ENCODE assay signal across 26 mouse cellular contexts in genomic region chr6:136044461-136044860, GRCm38 (mm10).
"Had no signal": no experiment of that assay in that cellular context is flagged by ENCODE, and none has a peak within 500 bp of the region (broad histone marks: within the 10 kb centered on the region; RNA-seq: fewer than 3 reads in every experiment).

No protein-coding gene starts in this region.

- DNase-seq: cerebellum, adult 2 months; cerebellum, adult 8-10 months; cerebellum, adult 9-10 months; cerebellum, adult 9-11 months; cerebellum, postnatal 25 days; cerebellum, postnatal 36 days; embryo, embryonic 11 days; forebrain, postnatal 0 days; gastrocnemius, adult 2 months; gastrocnemius, postnatal 10 days; gastrocnemius, postnatal 14 days; gastrocnemius, postnatal 25 days; gastrocnemius, postnatal 36 days; heart, adult 18-20 months; heart, adult 2 months had no signal

- H3K27me3 ChIP-seq: embryonic facial prominence, embryonic 12.5 days; embryonic facial prominence, embryonic 13.5 days; embryonic facial prominence, embryonic 15.5 days; forebrain, embryonic 12.5 days; forebrain, embryonic 13.5 days; forebrain, embryonic 15.5 days had no signal

- H3K9me3 ChIP-seq: embryonic facial prominence, embryonic 10.5 days; embryonic facial prominence, embryonic 12.5 days; embryonic facial prominence, embryonic 13.5 days; embryonic facial prominence, embryonic 15.5 days; forebrain, embryonic 10.5 days; forebrain, embryonic 12.5 days; forebrain, embryonic 13.5 days; forebrain, embryonic 15.5 days had no signal

- H3K9ac ChIP-seq: embryonic facial prominence, embryonic 12.5 days; embryonic facial prominence, embryonic 13.5 days; embryonic facial prominence, embryonic 15.5 days; forebrain, embryonic 12.5 days; forebrain, embryonic 13.5 days; forebrain, embryonic 15.5 days; forebrain, postnatal 0 days had no signal

- ATAC-seq: forebrain, embryonic 13.5 days; forebrain, embryonic 14.5 days; forebrain, embryonic 15.5 days; forebrain, embryonic 16.5 days; forebrain, postnatal 0 days had no signal

- H3K27ac ChIP-seq: embryonic facial prominence, embryonic 10.5 days; embryonic facial prominence, embryonic 12.5 days; embryonic facial prominence, embryonic 13.5 days; embryonic facial prominence, embryonic 15.5 days; forebrain, embryonic 10.5 days; forebrain, embryonic 12.5 days; forebrain, embryonic 13.5 days; forebrain, embryonic 15.5 days; gastrocnemius, adult 2 months; heart, adult 2 months had no signal

- H3K4me2 ChIP-seq: embryonic facial prominence, embryonic 12.5 days; embryonic facial prominence, embryonic 13.5 days; embryonic facial prominence, embryonic 15.5 days; forebrain, embryonic 12.5 days; forebrain, embryonic 13.5 days; forebrain, embryonic 15.5 days had no signal

- H3K4me1 ChIP-seq: embryonic facial prominence, embryonic 10.5 days; embryonic facial prominence, embryonic 12.5 days; embryonic facial prominence, embryonic 13.5 days; embryonic facial prominence, embryonic 15.5 days; forebrain, embryonic 10.5 days; forebrain, embryonic 12.5 days; forebrain, embryonic 13.5 days; forebrain, embryonic 15.5 days had no signal

- H3K36me3 ChIP-seq: embryonic facial prominence, embryonic 10.5 days; embryonic facial prominence, embryonic 12.5 days; embryonic facial prominence, embryonic 13.5 days; embryonic facial prominence, embryonic 15.5 days; forebrain, embryonic 10.5 days; forebrain, embryonic 12.5 days had no signal

- H3K4me3 ChIP-seq: embryonic facial prominence, embryonic 10.5 days; embryonic facial prominence, embryonic 12.5 days; embryonic facial prominence, embryonic 13.5 days; embryonic facial prominence, embryonic 15.5 days; erythroblast, embryonic 14.5 days; forebrain, embryonic 10.5 days; forebrain, embryonic 12.5 days; forebrain, embryonic 13.5 days; forebrain, embryonic 15.5 days; gastrocnemius, adult 2 months; heart, adult 2 months had no signal
